Mouse (Mus musculus): ENCODE results near the gene Stat6. TPM values are rescaled to one million over a fixed set of nuclear protein-coding genes. Genes with fewer than 3 reads are reported as not detected.

The Stat6 gene
- polyA plus RNA-seq, 1 experiment = 32.9 TPM

DNA sequence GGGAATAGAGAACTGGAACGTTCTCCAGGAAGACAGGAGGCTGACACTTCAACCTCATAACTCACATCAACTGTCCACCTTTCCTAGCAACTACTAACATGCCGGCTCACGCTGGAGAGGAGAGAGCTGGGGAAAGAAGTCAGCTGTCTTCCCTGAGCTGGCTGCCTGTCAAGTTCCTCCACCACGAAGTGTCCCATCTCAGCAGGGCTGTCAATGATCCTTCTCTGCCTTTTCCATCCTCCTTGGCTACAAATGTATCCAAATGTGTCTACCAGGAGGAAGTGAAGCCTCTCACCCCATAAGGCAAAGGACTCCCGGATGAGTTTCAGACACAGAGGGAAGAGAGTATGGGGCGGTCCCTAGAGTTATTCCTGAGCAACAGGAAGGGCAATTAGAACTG is 24.6 kb upstream of the Stat6 start:
- no peak overlapping the region for H3K9ac ChIP-seq (ENCODE audit: low read depth, poor library complexity, severe bottlenecking)
- H3K4me3 ChIP-seq (ENCODE audit: low read depth, low read length) = no peak overlapping the region
- no peak overlapping the region for H3K27ac ChIP-seq (ENCODE audit: insufficient read depth, low read length)

DNA sequence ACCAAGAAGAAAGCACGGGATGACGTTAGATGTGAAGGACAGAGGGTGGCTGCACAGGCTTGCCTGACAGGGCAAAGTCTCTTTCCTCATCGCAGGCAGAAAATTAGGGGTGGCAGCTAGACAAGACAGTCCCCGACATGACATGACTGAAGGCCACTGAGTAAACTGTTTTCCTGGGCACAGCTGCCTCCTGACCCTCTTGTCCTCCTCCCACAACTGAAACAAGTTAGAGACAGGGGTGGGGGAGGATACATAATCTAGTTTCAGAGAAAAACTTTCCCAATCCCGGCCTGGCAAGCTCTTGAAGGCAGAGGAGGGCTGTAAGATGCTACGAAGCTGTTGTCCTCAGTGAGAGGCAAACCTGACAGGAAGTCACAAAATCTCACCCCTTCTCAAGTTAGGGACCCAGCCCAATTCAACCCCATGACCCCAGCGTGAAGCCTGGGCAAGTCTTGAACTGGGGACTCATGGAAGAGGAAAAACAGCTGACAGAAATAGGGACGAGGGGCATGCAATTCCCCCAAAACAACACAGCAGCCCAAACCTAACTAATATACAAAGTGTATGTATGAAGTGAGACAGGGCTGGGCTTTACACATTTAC is 23.6 kb upstream of the Stat6 start:
- no peak for TF ChIP-seq CTCF (IDR thresholded peaks at IDR 0.05; ENCODE audit: low read depth, low read length)
- TF ChIP-seq EP300 (IDR thresholded peaks at IDR 0.05; ENCODE audit: insufficient read depth, low read depth, low read length) = no peak
- TF ChIP-seq POLR2A (IDR thresholded peaks at IDR 0.05; ENCODE audit: insufficient read depth, low read length) = no peak
- Histone ChIP-seq H3K36me3 (ENCODE audit: control insufficient read depth, insufficient read depth, low read length, poor library complexity, severe bottlenecking) (no peaks in the 10 kb centered on the region), H3K4me1 (ENCODE audit: control insufficient read depth, insufficient read depth, low read length) (peaks cover 9% of the 10 kb centered on the region), H3K27ac (ENCODE audit: insufficient read depth, low read length) (no peak overlapping the region), H3K9ac (ENCODE audit: low read depth, poor library complexity, severe bottlenecking) (no peak overlapping the region), H3K9me3 (replicated peaks; ENCODE audit: control insufficient read depth, insufficient read depth, low read length, poor library complexity, severe bottlenecking) (no peaks in the 10 kb centered on the region), H3K4me3 (ENCODE audit: low read depth, low read length) (no peak overlapping the region), H3K27me3 (ENCODE audit: control insufficient read depth, insufficient read depth, low read length, poor library complexity, severe bottlenecking) (no peaks in the 10 kb centered on the region)

More for the DNA sequence above, 24.6 kb upstream of the Stat6 start:
- TF ChIP-seq CTCF (IDR thresholded peaks at IDR 0.05; ENCODE audit: low read depth, low read length) (no peak), POLR2A (IDR thresholded peaks at IDR 0.05; ENCODE audit: insufficient read depth, low read length) (no peak), EP300 (IDR thresholded peaks at IDR 0.05; ENCODE audit: insufficient read depth, low read depth, low read length) (no peak)
- Histone ChIP-seq H3K36me3 (ENCODE audit: control insufficient read depth, insufficient read depth, low read length, poor library complexity, severe bottlenecking) (no peaks in the 10 kb centered on the region), H3K27me3 (ENCODE audit: control insufficient read depth, insufficient read depth, low read length, poor library complexity, severe bottlenecking) (no peaks in the 10 kb centered on the region), H3K9me3 (replicated peaks; ENCODE audit: control insufficient read depth, insufficient read depth, low read length, poor library complexity, severe bottlenecking) (no peaks in the 10 kb centered on the region), H3K4me1 (ENCODE audit: control insufficient read depth, insufficient read depth, low read length) (peaks cover 9% of the 10 kb centered on the region)

DNA sequence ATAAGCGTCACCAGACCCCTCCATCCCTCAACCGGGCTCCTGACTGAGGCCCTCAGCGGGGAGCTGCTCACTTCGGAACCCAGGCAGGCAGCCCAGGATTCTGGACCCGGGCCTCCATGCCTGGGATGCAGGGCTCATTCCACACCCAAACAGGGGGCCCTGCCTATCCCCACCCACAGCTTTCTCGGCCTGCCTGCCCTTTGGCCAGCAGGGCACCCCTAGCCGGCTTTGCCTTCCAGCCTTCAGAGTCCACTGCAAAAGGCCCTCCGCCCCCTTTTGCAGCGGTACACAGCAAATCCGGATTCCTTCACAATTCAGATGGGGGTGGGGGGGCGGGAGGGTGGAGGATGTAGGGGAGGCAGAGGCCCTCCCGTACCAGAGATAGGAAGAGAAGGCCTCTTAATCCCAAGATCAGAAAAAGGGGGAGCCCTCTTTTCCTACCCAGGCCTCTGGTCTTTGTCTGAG is 22.8 kb upstream of the Stat6 start:
- Histone ChIP-seq H3K9ac (ENCODE audit: low read depth, poor library complexity, severe bottlenecking) (peak overlapping the region; percentile 69), H3K27ac (ENCODE audit: insufficient read depth, low read length) (no peak overlapping the region), H3K27me3 (ENCODE audit: control insufficient read depth, insufficient read depth, low read length, poor library complexity, severe bottlenecking) (no peaks in the 10 kb centered on the region), H3K4me3 (ENCODE audit: low read depth, low read length) (peak overlapping the region; percentile 49), H3K9me3 (replicated peaks; ENCODE audit: control insufficient read depth, insufficient read depth, low read length, poor library complexity, severe bottlenecking) (no peaks in the 10 kb centered on the region), H3K4me1 (ENCODE audit: control insufficient read depth, insufficient read depth, low read length) (peaks cover 9% of the 10 kb centered on the region), H3K36me3 (ENCODE audit: control insufficient read depth, insufficient read depth, low read length, poor library complexity, severe bottlenecking) (no peaks in the 10 kb centered on the region)
- TF ChIP-seq CTCF (IDR thresholded peaks at IDR 0.05; ENCODE audit: low read depth, low read length) = no peak
- no peak for TF ChIP-seq POLR2A (IDR thresholded peaks at IDR 0.05; ENCODE audit: insufficient read depth, low read length)
- TF ChIP-seq EP300 (IDR thresholded peaks at IDR 0.05; ENCODE audit: insufficient read depth, low read depth, low read length) = no peak

DNA sequence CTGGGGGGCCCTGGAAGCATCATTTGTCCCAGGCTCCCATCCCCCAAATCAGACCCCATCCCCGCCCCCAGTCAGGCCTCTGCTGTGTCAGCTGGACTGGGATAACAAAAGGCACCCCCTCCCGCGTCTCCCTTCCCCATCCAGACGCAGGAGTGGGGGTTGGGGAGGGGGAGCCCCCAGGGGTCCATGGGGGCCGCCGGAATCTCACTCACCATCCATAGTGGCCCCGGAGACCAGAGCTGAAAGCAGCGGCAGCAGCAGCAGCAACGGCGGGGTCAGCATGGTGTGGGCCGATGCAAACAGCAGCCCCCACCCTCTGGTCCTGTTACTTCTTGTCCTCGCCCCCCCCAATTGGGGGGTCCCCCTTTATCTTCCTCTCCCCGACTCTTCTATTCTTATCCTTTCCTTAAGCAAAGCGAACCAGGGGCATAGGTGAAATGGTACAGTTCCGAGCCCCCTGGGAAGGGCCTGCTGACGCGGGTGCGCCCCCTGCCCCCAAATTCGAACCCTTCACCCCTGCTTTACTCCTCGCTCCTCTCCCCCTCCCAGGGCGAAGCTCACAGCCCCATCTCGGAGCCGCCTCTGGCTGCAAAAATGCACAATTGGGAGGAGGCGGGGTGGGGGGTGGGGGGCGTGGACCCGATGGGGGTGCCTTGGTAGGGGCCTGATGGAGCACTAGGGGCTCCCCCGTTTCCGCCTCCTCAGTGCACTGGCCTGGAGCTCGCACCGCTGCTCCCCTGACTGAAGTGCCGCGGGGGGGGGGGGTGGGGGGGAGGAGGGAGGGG is 22.2 kb upstream of the Stat6 start, which contains the start of gene Lrp1:
TSS of gene Lrp1 (minus strand) at position 743 of the 785 bp plus-strand sequence.
- Histone ChIP-seq H3K36me3 (ENCODE audit: control insufficient read depth, insufficient read depth, low read length, poor library complexity, severe bottlenecking) (no peaks in the 10 kb centered on the region), H3K27me3 (ENCODE audit: control insufficient read depth, insufficient read depth, low read length, poor library complexity, severe bottlenecking) (no peaks in the 10 kb centered on the region), H3K4me1 (ENCODE audit: control insufficient read depth, insufficient read depth, low read length) (peaks cover 3% of the 10 kb centered on the region), H3K27ac (ENCODE audit: insufficient read depth, low read length) (peak within 1 kb of the TSS; percentile 74), H3K9ac (ENCODE audit: low read depth, poor library complexity, severe bottlenecking) (peak within 1 kb of the TSS; percentile 69), H3K9me3 (replicated peaks; ENCODE audit: control insufficient read depth, insufficient read depth, low read length, poor library complexity, severe bottlenecking) (no peaks in the 10 kb centered on the region), H3K4me3 (ENCODE audit: low read depth, low read length) (peak within 1 kb of the TSS; percentile 82)
- TF ChIP-seq CTCF (IDR thresholded peaks at IDR 0.05; ENCODE audit: low read depth, low read length) (no peak), POLR2A (IDR thresholded peaks at IDR 0.05; ENCODE audit: insufficient read depth, low read length) (no peak), EP300 (IDR thresholded peaks at IDR 0.05; ENCODE audit: insufficient read depth, low read depth, low read length) (no peak)

DNA sequence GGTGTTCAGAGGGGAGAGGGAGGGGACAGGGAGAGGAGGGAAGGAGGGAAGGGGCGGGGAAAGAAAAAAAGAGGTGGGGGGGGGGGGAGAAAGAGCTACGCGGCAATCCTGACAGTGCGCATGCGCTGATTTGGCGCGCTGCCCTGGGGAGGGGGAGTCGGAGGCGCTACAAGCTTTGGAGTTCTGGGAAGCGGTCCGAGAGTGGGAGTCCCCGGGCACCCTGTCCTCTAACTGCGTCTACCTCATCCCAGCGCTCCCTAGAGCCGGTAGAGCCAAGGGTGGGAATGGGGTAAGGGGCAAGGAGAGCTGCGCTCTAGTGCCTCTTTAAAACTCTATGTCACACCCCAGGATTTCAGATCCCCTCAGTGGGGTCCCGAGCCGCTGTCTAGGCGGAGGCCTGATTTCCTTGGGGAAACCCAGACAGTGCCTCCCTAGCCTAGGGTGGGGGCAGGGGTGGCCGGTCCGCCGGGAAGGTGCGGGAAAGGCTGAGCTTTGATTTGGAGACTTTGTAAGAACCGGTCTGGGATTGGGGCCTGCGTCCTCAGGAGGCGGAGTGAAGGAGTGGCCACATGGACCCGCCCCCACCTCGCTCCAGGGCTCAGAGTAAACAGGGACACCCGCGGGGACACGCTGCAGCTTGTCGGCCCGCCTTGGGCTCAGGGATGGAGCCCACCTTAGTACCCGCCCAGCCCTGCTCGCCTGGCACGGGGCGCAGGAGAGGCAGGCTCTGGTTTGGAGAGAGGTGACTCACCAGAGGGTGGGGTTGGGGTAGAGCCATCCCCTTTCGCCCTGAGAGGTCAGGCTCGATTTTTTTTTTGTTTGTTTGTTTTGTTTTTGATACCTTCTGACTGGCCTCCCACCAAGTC is 21.4 kb upstream of the Stat6 start:
- no peaks in the 10 kb centered on the region for H3K27me3 ChIP-seq (ENCODE audit: control insufficient read depth, insufficient read depth, low read length, poor library complexity, severe bottlenecking)
- H3K9ac ChIP-seq (ENCODE audit: low read depth, poor library complexity, severe bottlenecking) = peak overlapping the region; percentile 69
- H3K4me1 ChIP-seq (ENCODE audit: control insufficient read depth, insufficient read depth, low read length) = no peaks in the 10 kb centered on the region
- no peaks in the 10 kb centered on the region for H3K36me3 ChIP-seq (ENCODE audit: control insufficient read depth, insufficient read depth, low read length, poor library complexity, severe bottlenecking)
- TF ChIP-seq CTCF (IDR thresholded peaks at IDR 0.05; ENCODE audit: low read depth, low read length) = no peak
- 0 out of 2 replicates have a peak, but pooled peaks have one; percentile 19 for TF ChIP-seq EP300 (IDR thresholded peaks at IDR 0.05; ENCODE audit: insufficient read depth, low read depth, low read length)
- peak overlapping the region; percentile 74 for H3K27ac ChIP-seq (ENCODE audit: insufficient read depth, low read length)
- H3K4me3 ChIP-seq (ENCODE audit: low read depth, low read length) = peak overlapping the region; percentile 82
- H3K9me3 ChIP-seq (replicated peaks; ENCODE audit: control insufficient read depth, insufficient read depth, low read length, poor library complexity, severe bottlenecking) = 0 out of 2 replicates have a peak, but pooled peaks cover 3% of the 10 kb centered on the region

Measured in ES-Bruce4 (cell line).